Mouse (Mus musculus) layer of hippocampus, adult 2 months (tissue): ENCODE measurements at regions not wholly inside any gene's neighbourhood (a gene's known extent, or its start where the extent isn't known, plus 50 kb on each side); places are given as distances from the start of the nearest gene placed in this dataset.

Experiments
- DNase-seq, 2 experiments: peaks; one replicate each; pipeline ENCODE4 v3.0.0; 2022; ENCODE audit warnings: low spot score in 2 of 2
- H3K27ac ChIP-seq: fragments of 200-600 bp; 2 replicates; pipeline ENCODE4 v1.8.1; 2022
- H3K4me3 ChIP-seq: fragments of 200-600 bp; 2 replicates; pipeline ENCODE4 v1.8.1; 2022; ENCODE audit warnings: mild to moderate bottlenecking
- CTCF ChIP-seq: fragments of 200-600 bp; conservative IDR thresholded peaks from 2 replicates; pipeline ENCODE4 v1.8.1; 2022; ENCODE audit warnings: antibody characterized with exemption, mild to moderate bottlenecking, moderate library complexity

DNA sequence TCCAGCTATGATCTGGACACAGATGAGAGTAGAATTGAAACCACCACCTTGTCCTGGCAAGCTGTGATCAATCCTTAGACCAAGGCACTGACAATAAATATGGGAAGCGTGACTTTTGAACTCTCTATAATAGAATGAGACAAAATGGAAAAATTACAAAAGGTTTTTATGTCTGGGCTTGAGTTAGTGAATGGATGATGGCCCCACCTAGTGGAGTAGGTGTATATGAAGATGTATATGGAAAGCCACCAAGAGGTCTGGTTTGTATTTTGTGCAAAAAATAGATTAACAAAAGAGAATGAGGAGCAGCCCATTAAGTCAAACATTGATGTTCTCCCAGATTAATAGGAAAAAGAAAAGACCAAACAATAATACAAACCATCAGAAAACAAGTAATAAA, 172.5 kb downstream of the Tacr3 start:
- DNase-seq, result peak in 1 of 2 experiments; percentile 2
- no peak overlapping the region for H3K27ac ChIP-seq
- TF ChIP-seq CTCF, result peak; percentile 54
- H3K4me3 ChIP-seq, result no peak overlapping the region

GRCm38 (mm10) chr3:135015784-135016183, 187.0 kb downstream of the Tacr3 start:
- DNase-seq, result no peak
- no peak overlapping the region for H3K4me3 ChIP-seq
- no peak for TF ChIP-seq CTCF
- no peak overlapping the region for H3K27ac ChIP-seq

- no peak for DNase-seq
- Histone ChIP-seq H3K4me3 (no peak overlapping the region), H3K27ac (no peak overlapping the region)
- TF ChIP-seq CTCF, result no peak
Measured at GRCm38 (mm10) chr3:135024366-135024765, 188.0 kb upstream of the Cenpe start.

DNA sequence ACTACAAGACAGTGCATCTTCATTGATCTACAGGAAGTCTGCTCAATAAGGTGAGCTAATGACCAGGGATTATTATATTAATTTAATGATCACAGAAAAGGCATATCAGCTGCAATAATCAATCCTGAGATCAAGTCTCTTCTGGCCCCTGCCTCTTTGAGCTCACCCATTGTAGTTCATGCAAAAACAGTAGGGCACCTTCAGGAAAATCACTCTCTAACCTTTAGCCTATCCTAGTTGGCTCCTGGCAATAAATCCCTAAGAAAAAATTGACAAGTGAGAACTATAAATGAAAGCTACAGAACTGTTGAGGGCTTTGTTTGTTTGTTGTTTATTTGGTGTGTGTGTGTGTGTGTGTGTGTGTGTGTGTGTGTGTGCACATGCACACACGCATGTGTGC, 187.5 kb upstream of the Cenpe start:
- no peak for TF ChIP-seq CTCF
- Histone ChIP-seq H3K27ac (no peak overlapping the region), H3K4me3 (no peak overlapping the region)
- DNase-seq, result no peak

DNA sequence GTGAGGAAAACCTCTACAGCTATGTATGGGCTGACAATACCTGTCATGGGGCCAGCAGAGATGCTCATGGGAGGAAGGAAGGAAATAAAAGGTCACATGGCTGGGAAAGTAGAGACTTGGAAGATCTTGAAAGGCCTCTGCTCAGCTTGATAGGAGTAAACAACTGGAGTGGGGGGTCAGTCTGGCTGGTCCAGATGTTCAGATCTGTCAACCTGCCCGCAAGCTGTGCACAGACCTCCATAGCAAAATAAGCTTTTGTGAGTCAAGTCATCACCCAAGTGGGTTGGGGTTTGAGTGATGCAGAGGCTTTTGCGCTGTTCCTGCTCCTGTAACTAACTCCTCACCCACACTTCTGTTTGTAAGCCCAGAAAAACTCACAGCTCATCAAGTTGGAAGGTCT, 179.9 kb upstream of the Cenpe start:
- no peak overlapping the region for H3K4me3 ChIP-seq
- TF ChIP-seq CTCF, result no peak
- H3K27ac ChIP-seq, result no peak overlapping the region
- no peak for DNase-seq

GRCm38 (mm10) chr3:135037383-135037782, 175.0 kb upstream of the Cenpe start:
- H3K4me3 ChIP-seq, result no peak overlapping the region
- no peak for DNase-seq
- no peak for TF ChIP-seq CTCF
- no peak overlapping the region for H3K27ac ChIP-seq

DNA sequence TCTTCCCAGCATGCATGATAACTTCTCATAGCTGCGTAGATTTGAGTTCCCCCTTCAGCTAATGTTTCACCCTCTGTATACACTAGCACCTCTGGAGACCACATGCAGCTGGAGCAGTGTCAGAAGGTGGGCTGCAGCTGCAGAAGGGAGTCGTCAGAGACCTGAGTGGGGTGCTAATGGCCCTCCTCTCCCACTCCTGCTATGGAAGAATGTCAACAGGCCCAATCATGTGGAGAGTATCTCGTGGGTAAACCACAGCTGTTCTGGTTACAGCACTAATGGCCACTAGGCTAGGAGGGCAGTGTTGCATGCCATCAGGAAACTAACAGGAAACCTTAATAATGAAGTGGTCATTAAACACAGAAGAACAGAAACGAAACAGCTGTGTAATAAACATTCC, 170.1 kb upstream of the Cenpe start:
- no peak for DNase-seq
- Histone ChIP-seq H3K4me3 (no peak overlapping the region), H3K27ac (no peak overlapping the region)
- TF ChIP-seq CTCF, result no peak

DNA sequence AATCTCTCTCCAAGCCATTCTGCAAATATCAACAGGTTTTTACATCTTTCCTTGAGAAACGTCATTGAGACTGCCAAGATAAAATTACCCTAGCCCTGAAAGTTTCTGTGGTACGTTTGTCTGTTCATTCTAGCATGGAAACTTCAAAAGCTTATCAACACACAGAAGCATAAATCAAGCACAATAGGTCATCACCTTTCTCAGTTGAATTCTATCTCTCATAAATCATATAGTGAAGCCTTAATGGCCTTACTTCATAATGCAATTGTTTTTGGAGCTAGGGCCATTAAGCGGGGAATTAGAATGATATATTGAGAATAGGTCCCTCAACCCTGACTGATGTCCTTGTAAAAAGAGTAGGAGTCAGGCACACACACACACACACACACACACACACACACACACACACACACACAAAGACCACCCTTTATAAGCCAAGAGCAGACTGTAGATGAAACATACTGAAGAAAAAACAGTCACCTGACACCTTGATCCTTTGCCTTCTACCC, 166.5 kb upstream of the Cenpe start:
- no peak for DNase-seq
- TF ChIP-seq CTCF, result no peak
- Histone ChIP-seq H3K27ac (no peak overlapping the region), H3K4me3 (no peak overlapping the region)

DNA sequence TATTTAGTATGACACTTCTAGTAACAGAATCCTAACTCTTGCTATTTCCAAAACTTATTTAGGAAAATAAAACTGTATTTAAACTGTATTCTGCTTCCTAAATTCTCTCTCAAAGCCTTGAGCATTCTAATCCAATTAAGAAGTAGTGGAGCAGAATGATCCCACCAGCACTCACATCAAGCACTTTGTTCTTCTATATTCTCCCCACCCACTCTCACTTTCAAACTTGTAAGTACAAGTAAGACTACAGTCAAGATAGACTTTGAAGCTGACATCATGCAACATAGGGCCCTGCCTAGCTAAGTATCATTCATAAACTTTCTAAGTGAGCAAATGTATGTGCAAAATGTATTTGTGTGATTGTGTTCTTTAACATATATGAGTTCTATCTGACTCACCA, 120.8 kb upstream of the Cenpe start:
- TF ChIP-seq CTCF, result no peak
- no peak for DNase-seq

GRCm38 (mm10) chr3:135100901-135101586, 111.3 kb upstream of the Cenpe start:
- no peak for TF ChIP-seq CTCF
- no peak overlapping the region for H3K4me3 ChIP-seq
- DNase-seq, result peak; percentile 45 to 61
- H3K27ac ChIP-seq, result peak overlapping the region; percentile 29; the same call in 1 of the 2 replicates

More for the DNA sequence above, 120.8 kb upstream of the Cenpe start:
- H3K27ac ChIP-seq, result no peak overlapping the region
- H3K4me3 ChIP-seq, result no peak overlapping the region
